Mouse (Mus musculus) cerebellum, postnatal 10 days (tissue): ENCODE data around the gene Dnm2.

Source experiments
- DNase-seq, 2 experiments: peaks; one replicate each; pipeline ENCODE4 v3.0.0; 2021; ENCODE audit warnings: mixed read lengths in 2 of 2

Dnm2 gene

DNA sequence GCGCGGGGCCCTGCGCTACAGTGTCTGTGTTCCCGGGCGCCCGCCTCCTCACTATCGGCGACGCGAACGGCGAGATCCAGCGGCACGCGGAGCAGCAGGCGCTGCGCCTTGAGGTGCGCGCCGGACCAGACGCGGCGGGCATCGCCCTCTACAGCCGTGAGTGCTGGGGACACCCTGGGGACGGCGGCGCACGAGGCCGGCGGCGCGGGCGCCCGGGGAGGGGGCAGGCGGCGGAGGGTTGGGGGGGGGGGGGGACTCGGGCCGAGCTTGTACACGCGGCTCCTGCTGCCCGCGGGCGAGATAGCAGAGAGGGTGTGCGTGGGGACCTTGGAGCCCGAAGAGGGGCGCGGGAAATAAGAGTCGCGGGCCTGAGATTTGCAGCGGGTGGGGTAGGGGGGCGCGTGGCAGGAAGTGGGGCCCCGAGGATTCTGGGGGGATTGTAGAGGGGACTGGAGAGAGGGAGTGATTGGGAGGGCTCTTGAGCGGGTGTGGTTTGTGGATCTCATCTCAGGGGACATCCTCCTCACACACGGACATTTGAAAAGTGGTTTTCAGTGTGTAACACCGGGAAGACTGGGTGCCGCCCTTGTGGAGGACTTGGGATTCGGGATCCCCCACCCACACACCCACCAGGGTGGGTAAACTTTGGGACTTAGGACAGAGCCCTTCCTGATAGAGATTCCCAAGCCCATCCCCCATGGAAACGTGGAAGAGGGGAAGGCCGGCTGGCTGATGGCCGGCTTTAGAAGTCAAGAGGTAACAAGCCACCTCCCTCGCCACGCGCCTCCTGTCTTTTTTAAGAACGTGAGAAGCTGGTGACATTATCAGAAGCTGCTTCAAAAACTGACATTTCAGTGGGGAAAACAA is 122.6 kb downstream of the Dnm2 start:
- DNase-seq: peak; percentile 66

- DNase-seq: no peak
These were observed 126.3 kb downstream of the Dnm2 start for GRCm38 (mm10) chr9:21551049-21551448.

- DNase-seq: no peak
These were observed 129.0 kb downstream of the Dnm2 start for GRCm38 (mm10) chr9:21553607-21554273.

DNA sequence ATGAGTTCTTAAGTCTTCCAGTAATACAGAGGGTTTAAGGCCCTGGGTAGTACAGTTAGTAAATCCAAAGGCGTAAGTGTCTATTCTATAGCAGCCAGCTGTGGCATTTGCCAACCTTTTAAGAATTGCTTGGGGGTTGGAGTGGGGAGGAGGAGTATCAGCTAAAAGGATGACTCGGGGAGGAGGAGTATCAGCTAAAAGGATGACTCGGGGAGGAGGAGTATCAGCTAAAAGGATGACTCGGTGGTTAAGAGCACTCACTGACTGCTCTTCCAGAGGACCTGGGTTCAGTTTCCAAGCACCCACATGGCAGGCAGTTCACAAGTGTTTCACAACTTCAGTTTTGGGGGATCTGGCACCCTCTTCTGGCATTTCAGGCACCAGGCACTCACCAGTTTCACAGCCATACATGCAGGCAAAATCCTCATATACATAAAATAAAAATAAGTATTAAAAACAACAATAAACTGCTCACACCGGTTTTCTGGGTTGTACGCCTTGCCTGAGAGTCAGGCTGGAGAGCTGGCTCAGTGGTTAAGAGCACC is 130.6 kb downstream of the Dnm2 start:
- DNase-seq: no peak

GRCm38 (mm10) chr9:21556996-21557395 is 132.3 kb downstream of the Dnm2 start:
- DNase-seq: no peak
